Mouse (Mus musculus) MEL (cell line): ENCODE measurements around the gene Lhfpl2.

ENCODE experiments used
- HCFC1 ChIP-seq: IDR thresholded peaks from 2 replicates; pipeline ENCODE4 v1.6.1; 2012; ENCODE audit warnings: low read depth, mild to moderate bottlenecking, inconsistent platforms, low read length, improper control_type of control experiment, moderate library complexity
- MAX ChIP-seq: IDR thresholded peaks from 2 replicates; pipeline ENCODE4 v1.6.1; 2011; ENCODE audit warnings: low read length, improper control_type of control experiment
- MEF2A ChIP-seq: IDR thresholded peaks from 2 replicates; pipeline ENCODE4 v1.6.1; 2014; ENCODE audit warnings: low read depth, mild to moderate bottlenecking, inconsistent platforms, low read length, improper control_type of control experiment; ENCODE audit not compliant: poor library complexity, insufficient replicate concordance, severe bottlenecking; ENCODE audit errors: extremely low read depth
- POLR2A ChIP-seq, 2 experiments: IDR thresholded peaks; 2 replicates each; pipeline ENCODE4 v1.6.1; 2011 to 2012; ENCODE audit warnings: low read length in 2 of 2, mild to moderate bottlenecking in 2 of 2, control low read depth in 1 of 2, improper control_type of control experiment in 1 of 2, low read depth in 1 of 2, moderate library complexity in 1 of 2; ENCODE audit not compliant: control insufficient read depth in 1 of 2, insufficient read depth in 1 of 2, poor library complexity in 1 of 2
- POLR2AphosphoS2 ChIP-seq: IDR thresholded peaks from 2 replicates; pipeline ENCODE4 v1.6.1; 2011; ENCODE audit warnings: low read length, improper control_type of control experiment

DNA sequence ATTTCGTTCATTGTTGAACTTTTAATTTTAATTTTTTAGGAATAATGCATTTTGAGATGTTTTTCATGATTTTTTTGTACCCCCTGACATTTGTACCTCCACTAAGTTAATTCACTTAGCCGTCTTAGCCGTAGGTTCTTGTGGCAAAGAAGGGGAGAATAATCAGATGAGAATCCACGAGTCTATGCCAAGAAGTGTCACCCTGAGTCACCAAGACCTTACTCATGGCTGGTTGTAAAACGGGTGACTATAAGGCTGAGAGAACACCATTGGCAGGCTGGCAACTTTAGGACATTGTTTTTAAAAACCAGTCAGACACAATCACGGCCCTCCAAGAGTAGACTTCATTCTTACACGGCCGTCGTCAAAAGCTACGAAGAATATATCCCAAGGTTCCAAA lies 95.2 kb downstream of the Lhfpl2 start:
- TF ChIP-seq MAX (no peak), HCFC1 (no peak), POLR2AphosphoS2 (no peak), POLR2A (IDR thresholded peaks at IDR 0.05; ENCODE audit: control insufficient read depth in 1 of 2, insufficient read depth in 1 of 2, low read depth in 1 of 2, low read length in 2 of 2, poor library complexity in 1 of 2) (no peak), MEF2A (no peak)
